Mouse (Mus musculus) myocyte (in vitro differentiated cells): ENCODE measurements at regions not wholly inside any gene's neighbourhood (a gene's known extent, or its start where the extent isn't known, plus 50 kb on each side); places are given as distances from the start of the nearest gene placed in this dataset.

Experiments
- MAX ChIP-seq: IDR thresholded peaks from one replicate; pipeline ENCODE4 v1.6.1; 2011; ENCODE audit warnings: low read depth, mild to moderate bottlenecking, control low read depth
- USF1 ChIP-seq: IDR thresholded peaks from one replicate; pipeline ENCODE4 v1.6.1; 2011; ENCODE audit warnings: low read depth, mild to moderate bottlenecking, control low read depth, moderate library complexity

DNA sequence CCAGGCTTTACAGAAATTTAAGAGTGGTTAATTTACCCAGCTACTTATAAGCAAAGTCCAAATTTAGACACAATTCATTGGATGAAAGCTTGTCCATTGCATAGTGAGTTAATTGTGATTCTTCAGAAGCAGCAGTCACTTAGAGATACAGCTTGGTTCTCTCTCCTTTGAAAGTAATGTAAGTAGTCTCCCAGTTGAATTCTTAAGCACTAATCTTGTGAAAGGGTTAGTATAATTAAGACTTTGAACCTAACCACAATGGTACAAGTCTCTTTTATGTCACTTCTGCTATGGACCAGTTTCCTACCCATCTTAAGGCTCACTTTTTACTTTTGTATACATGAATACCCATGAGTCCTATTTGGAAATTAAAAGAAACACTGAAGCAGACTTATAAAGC lies 1252.9 kb downstream of the Fam181b start:
- TF ChIP-seq USF1 (no peak), MAX (no peak)
